Mouse (Mus musculus): ENCODE results near the gene Folr1. TPM values are rescaled to one million over a fixed set of nuclear protein-coding genes. Genes with fewer than 3 reads are reported as not detected.

Folr1 gene
- polyA plus RNA-seq, 1 experiment: 2.8 TPM

DNA sequence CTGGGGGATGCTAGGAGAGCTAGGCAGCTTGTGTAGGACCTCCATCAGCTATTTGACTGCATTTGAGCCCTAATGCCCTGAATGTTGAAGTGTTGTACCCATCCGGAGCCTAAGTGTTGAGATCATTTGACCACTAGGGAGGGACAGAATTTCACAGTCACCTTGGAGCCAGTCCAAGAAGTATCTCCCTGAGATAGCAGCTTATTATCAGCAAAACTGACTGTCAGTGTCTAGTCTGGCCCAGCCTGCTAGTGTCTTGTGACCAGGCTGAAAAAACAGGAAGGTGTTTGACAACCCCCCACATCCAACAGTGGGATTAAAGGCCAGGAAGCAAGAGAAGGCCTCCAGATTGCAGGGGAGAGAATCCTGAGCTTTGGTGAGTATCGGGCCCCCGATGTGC lies 708 bp upstream of the Folr1 start:
- 75% methylated on average over 3 of the region's 3 CpGs for WGBS
- DNase-seq (ENCODE audit: low read depth, low spot score): no peak

DNA sequence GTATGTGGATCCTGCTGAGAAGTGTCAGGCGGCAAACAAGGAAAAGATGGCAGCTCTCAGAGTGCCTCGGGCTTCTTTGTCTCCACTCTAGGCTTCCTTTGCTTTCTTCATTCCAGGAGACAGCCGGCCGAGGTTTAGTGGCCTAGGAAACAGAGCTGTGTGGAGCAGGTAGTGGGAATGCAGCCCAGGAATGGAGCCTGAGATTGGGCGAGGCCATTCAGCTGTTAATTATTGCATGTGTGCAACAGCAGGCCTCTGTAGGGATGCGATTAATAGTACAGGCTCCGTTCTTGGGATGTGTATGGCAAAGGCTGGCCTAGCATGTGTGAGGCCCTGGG lies 1.5 kb downstream of the Folr1 start:
- no peak for DNase-seq (ENCODE audit: low read depth, low spot score)
- WGBS: 55% methylated on average over 7 of the region's 7 CpGs

DNA sequence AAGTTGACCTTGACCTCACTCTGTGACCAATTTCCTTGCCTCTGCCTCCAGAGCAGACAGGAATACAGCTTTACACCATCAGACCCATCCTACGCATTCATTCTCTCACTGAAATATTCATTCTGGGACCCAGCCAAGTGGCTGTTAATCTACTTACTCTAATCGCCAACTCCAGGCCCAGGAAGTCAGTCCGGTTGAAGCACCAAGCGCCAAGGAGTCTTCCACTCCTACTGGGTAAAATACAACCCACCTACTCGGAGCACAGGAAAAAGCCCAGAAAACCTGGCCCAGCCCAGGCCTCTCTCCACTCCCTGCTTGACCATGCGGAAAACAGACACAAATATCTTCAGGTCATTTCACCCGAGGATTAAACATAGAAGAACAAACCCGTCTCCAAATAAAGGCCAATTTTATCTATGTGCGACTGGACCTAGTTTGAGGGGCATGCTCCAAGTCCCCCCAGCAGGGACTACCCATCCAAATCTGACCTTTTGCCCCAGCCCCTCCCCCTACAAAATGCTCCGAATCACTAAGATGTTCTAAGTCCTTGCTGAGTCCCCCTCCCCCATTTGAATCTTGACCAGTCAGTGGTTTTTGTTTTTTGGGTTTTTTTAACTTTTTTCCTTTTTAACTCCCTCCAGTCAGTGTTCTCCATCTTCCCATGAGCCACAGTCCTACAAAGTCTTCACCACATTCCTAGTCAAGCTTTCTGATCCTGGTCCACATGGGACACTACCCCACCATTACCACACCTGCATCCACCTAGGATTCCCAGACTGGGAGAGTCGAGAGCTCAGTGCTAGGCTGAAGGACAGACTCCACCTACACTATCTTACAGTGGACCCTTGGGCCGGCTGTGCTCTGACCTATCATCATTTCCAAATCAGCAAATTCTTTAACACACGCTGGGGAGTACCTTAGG lies 2.1 kb downstream of the Folr1 start:
- WGBS: 79% methylated on average over 13 of the region's 13 CpGs
- DNase-seq (ENCODE audit: low read depth, low spot score): no peak

DNA sequence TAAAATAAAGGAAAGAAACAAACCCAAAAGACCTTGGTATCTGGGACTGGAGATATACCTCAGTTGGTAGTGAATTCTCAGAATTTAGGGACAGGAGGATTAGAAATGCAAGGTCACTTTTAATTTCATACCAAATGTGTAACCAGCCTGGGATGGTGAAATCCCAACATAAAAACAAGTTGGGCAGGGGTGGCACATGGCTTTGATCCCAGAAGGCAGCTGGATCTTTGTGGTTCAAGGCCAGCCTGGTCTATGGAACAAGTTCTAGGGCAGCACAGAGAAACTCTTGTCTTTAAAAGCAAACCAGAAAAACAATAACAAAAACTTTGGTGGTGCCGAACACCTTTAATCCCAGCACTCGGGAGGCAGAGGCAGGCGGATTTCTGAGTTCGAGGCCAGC lies 3.1 kb downstream of the Folr1 start:
- WGBS: 100% methylated on average over 4 of the region's 4 CpGs
- DNase-seq (ENCODE audit: low read depth, low spot score): no peak

DNA sequence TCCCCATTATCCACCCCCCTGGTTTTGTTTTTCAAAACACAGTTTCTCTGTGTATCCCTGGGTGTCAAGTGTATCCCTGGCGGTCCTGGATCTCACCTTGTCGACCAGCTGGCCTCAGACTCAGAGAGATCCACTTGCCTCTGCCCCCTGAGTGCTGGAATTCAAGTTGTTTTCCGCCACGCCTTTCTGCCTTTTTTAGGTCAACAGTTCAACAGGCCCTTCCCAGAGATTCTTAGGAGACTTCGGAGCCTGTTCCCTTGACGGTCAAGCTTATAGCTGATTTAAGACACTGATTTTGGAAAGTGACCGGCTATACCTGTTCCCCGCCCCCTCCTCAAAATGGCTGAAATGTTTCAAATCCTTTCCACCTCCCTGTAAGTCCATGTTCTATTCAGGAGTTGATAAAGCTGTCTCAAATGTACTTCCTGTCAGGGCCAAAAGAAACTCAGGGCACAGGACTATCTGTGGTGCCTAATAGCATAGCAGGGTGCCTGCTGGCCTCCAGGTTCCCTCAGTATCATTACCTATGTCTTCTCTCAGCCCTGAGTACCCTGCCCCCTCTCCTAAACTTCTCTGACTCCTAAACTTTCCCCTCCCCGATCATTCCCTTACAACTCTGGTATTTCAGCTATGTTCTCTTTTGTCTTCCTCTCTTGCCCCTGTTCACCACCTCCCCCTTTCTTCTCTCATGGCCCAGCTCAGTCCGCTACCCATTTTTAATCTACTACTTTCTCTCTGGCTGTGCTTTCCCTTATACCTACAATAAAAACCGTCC lies 3.9 kb downstream of the Folr1 start:
- WGBS: 86% methylated on average over 11 of the region's 11 CpGs

DNA sequence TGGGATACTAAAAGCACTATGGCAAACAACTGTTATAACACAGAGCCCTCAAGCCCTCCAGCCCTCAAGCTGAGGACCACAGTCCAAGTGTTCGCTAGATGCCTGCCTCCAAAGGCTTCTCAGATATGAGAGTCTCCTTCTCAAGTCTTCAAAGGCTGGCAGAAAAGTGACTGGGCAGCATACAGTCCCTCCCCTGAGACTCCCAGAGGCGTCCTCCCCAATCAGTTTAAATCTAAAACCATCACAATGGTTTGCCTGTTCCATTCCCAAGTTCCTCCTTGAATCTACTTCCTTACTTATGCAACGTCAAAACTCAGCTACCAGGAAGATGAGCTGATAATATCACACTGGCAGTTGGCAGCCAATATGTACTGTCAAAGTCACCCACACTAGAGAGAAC lies 7.2 kb downstream of the Folr1 start, which contains the start of gene Anapc15:
TSS of gene Anapc15 (plus strand) at position 301 of the 400 bp plus-strand sequence.
- WGBS: 54% methylated on average over 3 of the region's 3 CpGs
- DNase-seq (ENCODE audit: low read depth, low spot score): no peak

More for the DNA sequence above, 3.9 kb downstream of the Folr1 start:
- DNase-seq (ENCODE audit: low read depth, low spot score): no peak

DNA sequence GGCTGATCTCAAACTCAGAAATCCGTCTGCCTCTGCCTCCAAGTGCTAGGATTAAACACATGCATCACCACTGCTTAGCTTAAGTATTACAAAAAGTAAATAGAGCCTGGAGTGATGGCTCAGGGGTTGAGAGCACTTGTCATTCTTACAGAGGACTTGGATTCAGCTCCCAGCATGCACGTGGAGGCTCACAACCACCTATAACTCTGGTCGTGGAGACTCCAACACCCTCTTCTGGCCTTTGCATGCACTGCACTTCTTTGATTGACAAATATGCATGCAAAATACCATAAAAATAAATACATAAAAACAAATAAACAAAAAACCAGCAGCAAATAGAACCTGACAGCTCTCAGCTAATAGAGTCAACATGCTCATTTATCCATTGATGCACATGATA lies 8.3 kb downstream of the Folr1 start:
- DNase-seq (ENCODE audit: low read depth, low spot score): no peak
- WGBS: 71% methylated on average over 3 of the region's 3 CpGs

DNA sequence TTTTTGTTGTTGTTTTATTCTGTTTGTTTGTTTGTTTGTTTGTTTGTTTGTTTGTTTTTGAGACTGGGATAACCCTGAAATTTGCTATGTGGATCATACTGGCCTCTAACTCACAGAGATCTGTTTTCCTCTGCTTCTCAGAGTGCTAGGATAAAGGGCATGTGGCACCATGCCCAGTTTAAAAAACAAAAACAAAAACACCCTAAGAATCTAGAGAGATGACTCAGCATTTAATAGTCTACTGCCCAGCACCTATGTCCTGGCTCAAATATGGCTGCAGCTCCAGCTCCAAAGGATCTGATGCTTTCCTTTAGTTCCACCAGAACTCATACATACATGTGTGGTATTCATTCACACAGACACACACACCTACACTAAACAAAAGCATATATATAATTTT lies 9.6 kb downstream of the Folr1 start:
- no peak for DNase-seq (ENCODE audit: low read depth, low spot score)

DNA sequence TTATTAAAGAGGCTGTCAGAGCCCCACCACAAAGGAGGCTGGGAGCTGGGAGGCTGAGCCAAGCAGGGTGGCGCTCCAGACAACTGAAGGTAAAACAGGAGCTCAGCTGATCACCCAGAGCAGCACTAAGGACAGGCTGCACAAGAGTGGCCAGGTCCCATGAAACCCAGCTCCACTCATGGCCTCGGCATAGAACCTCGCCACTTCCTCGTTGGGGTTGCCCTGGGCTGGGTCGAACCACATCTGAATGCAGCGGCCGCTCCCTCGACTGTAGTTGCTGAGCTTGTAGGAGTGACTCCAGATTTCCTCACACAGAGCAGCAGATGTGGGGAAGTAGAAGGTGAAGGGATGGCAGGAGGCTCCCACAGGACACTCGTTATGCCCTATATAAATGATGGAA lies 12.2 kb downstream of the Folr1 start:
- 59% methylated on average over 9 of the region's 9 CpGs for WGBS
- DNase-seq (ENCODE audit: low read depth, low spot score): no peak

DNA sequence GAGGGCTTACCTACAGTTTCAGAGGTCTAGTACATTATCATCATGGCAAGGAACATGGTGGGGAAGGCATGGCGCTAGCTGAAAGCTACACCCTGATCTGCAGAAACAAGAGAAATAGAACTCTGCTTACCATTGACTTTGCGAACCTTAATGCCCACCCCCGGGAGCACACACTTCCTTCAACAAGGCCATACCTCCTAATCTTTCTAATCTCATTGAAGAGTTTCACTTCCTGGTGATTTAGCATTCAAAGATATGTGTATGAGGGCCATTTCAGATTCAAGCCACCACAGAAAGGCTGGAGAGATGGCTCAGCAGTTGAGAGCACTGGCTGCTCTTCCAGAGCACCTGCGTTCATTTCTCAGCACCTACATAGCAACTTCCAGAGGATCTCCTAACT lies 13.5 kb downstream of the Folr1 start, which contains the start of gene Folr2:
TSS of gene Folr2 (minus strand) at position 101 of the 400 bp plus-strand sequence.
- WGBS: 90% methylated on average over 4 of the region's 4 CpGs
- DNase-seq (ENCODE audit: low read depth, low spot score): no peak

DNA sequence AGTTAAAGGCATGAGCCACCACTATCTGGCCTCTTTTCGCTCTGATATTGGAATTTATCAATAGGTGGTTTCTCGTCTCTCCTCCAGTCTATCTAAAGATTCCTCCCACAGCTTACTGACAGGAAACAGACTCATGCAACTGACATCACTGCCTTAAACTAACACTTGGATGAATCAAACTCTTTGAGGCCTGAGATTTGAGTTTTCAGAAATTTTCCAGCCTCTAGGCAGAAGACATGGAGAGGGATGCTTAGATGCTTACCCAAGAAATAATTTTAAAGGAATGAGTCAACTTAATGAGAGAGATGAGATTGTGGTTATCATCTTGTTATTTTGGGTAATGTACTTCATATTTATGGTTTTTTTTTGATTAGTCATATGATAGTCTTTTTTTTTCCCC lies 16.8 kb downstream of the Folr1 start:
- no peak for DNase-seq (ENCODE audit: low read depth, low spot score)
- WGBS: 76% methylated on average over 2 of the region's 2 CpGs

DNA sequence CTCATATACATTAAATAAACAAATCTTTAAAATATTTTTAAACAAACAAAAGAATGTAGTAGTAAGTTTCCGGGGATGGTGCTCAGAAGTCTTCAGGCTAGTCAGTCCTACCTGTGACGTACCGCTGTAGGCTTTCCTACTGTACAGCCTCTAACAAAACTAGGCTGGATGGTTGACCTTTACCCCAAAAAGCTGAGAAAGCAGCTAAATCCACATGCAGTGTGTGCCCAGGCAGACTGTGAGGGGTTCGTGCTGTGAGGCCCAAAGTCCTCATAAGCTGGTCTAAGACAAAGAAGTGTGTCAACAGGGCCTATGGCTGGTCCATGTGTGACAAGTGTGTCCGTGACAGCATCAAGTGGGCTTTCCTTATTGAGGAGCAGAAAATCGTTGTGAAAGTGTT lies 17.7 kb downstream of the Folr1 start:
- WGBS: 82% methylated on average over 6 of the region's 6 CpGs
- DNase-seq (ENCODE audit: low read depth, low spot score): no peak

DNA sequence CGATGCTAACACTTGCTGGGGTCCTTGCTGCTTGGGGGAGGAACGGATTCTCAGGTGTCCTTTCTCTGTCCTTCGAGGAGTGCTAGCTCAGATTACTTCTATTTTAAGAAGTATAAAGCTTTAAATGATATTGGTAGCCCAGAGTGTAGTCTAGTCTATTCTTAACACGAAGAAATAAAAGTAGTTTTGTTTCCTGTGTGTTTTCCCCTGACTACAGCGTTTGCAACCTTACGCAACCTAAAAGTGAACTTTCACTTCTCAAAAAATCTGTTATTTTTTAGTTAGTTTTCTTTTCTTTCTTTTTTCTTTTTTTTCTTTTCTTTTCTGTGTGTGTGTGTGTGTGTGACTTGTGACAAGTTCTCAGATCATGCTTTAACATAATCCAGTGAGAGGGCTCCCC lies 18.9 kb downstream of the Folr1 start:
- DNase-seq (ENCODE audit: low read depth, low spot score): no peak
- 79% methylated on average over 6 of the region's 6 CpGs for WGBS

DNA sequence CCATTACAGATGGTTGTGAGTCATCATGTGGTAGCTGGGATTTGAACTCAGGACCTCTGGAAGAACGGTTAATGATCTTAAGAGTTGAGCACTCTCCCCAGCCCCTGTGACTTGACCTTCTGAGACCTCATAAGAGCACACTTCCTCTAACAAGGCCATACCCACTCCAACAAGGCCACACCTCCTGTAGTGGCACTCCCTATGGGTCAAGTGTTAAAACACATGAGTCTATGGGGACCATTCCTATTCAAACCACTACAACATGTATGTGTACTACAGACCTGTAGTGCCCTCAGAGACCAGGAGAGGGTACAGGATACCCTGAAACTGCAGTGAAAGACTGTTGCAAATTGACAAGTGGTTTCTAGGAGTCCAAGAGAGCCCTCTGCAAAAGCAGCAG lies 22.7 kb downstream of the Folr1 start:
- 84% methylated on average over 1 of the region's 1 CpGs for WGBS
- DNase-seq (ENCODE audit: low read depth, low spot score): no peak

DNA sequence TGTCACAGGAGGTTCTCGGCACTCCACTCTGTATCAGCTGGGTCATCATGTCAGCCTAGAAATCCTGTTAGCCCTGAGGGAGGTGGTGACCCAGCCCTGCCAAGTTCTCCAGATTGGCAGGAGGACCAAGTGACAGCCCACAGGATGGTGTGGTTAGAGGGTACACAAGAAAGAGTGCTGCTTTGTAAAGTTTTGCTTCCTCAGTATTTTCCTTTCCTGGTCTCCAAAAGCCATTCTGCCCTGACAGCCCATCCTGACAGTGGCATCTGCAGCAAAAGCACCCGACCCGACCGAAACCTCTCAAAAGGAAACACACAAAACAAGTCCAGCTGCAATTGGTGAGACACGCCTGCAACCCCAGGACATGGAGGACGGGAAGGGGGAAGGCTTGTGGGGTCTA lies 26.4 kb downstream of the Folr1 start:
- DNase-seq (ENCODE audit: low read depth, low spot score): no peak
- WGBS: 54% methylated on average over 6 of the region's 6 CpGs

DNA sequence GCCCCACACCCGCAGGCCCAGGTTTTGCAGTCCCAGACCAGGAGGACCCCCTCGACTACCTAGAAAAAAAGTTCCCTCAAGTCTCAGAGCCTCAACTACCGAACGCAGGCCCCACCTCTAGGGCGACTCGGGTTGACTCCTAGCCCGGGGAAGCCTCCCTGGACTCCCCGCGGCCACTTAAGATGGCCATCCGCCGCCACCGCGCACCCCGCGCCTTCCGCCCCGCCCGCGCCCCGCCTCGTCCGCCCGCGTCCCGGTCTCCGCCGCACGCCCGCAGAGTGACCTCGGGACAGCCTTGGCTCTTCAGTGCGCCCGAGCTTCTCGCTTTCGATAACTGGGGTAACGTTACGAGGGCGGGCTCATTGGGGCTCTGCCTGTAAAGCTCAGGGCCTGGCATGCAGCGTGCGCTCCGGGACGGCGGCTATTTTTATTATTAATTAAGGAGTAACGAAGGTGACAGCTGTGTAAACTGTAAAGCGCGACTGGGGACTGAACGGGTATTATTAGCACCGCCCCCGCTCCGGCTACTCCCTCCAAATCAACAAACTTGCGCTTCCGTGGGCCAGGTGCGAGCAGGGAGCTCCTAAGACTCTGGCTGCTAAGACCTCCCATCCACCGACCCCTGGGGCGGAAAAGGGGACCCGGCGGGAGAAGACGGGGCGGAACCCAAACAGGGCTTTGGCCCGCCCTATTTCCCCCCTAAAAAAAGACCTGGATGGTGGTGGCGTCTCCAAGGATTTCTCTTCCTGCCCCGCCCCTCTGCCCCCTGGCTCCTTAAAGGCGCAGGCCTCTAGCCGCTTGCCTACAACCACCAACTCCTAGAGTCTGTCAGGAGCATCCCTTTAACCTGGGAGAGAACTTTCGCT lies 32.7 kb downstream of the Folr1 start, which contains the start of gene Inppl1:
TSS of gene Inppl1 (minus strand) at position 624 of the 866 bp plus-strand sequence.
- DNase-seq (ENCODE audit: low read depth, low spot score): peak; percentile 82
- 1% methylated on average over 64 of the region's 64 CpGs for WGBS

DNA sequence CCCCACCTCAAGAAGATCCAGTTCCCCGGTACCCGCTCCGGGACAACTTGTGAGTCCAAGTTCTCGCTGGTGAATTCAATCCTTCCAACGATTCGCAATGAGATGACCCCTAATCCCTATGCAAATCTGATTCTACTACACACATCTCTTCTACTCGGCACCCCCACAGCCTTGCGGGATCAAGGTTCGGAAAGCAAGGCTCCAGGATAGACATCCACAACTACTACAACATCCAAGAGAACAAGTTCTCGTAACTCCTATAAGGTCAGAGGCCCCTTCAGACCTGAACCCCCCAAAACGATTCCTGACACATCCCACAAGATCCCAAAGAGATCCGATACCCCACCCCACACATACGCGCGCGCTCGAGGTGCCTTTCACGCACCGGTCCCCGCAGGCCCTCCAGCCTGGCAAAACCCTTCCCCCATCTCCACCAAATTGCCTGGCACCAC lies 33.4 kb downstream of the Folr1 start:
- WGBS: 1% methylated on average over 20 of the region's 20 CpGs
- DNase-seq (ENCODE audit: low read depth, low spot score): no peak

DNA sequence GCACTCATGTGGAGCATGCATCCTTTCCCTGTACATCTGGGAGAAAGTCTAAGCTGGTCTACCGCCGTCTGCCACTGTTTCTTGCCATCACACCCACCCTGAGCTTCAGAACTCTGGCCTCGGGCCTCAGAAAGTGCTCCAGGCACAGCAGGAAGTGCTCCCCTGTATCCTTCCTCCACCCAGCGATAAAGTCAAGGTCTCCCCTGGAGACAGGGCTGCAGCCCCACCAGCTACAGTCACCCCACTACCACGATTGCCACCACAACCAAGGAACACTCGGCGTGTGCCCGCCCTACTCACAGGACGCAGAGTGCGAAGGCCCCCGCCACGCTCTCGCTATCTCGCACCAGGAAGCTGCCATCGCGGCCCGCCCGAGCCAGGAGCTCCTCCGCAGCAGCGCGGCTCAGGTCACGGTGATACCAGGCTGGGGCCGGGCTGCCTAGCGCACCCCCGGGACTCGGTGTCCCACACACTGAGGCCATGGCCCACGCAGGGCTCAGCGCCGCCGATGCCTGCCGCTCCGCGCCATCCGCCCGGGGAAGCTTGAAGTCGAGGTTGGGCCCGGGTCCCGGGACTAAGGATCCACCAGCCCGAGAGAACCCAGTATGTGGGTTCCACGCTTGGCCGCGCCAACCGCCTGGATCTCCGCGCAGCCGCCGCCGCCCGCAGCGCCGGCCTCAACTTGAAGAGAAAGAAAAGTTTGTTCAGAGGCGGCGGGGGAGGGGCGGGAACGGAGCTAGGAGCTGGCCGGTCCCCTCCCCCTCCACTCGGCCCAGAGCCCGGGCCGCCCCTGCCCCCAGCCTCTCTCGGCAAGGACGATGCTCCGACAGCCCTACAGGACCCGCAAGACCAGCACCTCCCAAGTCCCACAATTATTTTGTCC lies 34.1 kb downstream of the Folr1 start:
- no peak for DNase-seq (ENCODE audit: low read depth, low spot score)
- under 1% methylated on average over 63 of the region's 63 CpGs for WGBS

Data from large intestine, adult 2 months (tissue).